In the genomic region with DNA sequence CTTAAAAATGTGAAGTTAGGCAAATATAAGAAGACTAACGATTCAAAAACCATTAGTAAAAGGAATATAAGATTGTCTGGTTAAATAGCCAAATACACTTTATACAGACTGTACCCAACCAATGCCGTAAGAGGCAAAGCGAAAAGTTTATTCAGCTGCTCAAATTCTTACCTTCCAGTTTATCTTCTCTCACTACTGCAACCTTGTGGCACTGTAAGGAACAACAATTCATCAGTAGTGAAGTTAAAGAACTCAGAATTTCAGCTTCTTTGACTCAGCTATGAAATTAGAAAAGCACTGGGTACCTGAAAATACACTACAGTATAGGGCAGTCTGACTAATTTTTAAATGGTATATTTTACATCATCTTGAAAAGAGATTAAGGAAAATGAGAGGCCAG, we compare ENCODE assay signal across 8 mouse cellular contexts. TPM values are rescaled to one million over a fixed set of nuclear protein-coding genes. Genes with fewer than 3 reads are reported as not detected.
A peak's percentile ranks its signal among the peaks of the same experiment; 100 is the strongest.
DNase-seq lines count a peak whose midpoint lies in the region; ATAC-seq and TF ChIP-seq lines count a peak whose summit lies in the region.

No protein-coding gene starts in this region.

- no peak overlapping the region for H3K4me2 ChIP-seq in kidney, postnatal 0 days (ENCODE audit: low read length)
- no peak overlapping the region for H3K4me2 ChIP-seq in kidney, embryonic 15.5 days

- peak; percentile 73 for TF ChIP-seq CTCF in kidney, postnatal 0 days (IDR thresholded peaks at IDR 0.05; ENCODE audit: low read depth)

- no peak for ATAC-seq in kidney, postnatal 0 days (replicated peaks; ENCODE audit: low FRiP score, low read depth)
- ATAC-seq in kidney, embryonic 15.5 days (replicated peaks; ENCODE audit: low FRiP score), result no peak

- peaks cover 18% of the 10 kb centered on the region for H3K36me3 ChIP-seq in kidney, postnatal 0 days (ENCODE audit: insufficient read depth, low read length)
- peaks cover 75% of the 10 kb centered on the region for H3K36me3 ChIP-seq in kidney, embryonic 15.5 days

- H3K27me3 ChIP-seq in kidney, postnatal 0 days (ENCODE audit: insufficient read depth, low read length), result no peaks in the 10 kb centered on the region
- H3K27me3 ChIP-seq in kidney, embryonic 15.5 days, result no peaks in the 10 kb centered on the region

- DNase-seq in kidney, postnatal 0 days (ENCODE audit: low spot score), result peak; percentile 82
- DNase-seq in urinary bladder, postnatal 14 days (ENCODE audit: low spot score), result peak; percentile 40
- no peak for DNase-seq in urinary bladder, adult 2 months (ENCODE audit: low spot score)
- peak; percentile 73 for DNase-seq in embryo, embryonic 10.5 days (ENCODE audit: low spot score)
- DNase-seq in thymus, postnatal 4 days, result peak; percentile 16
- DNase-seq in urinary bladder, postnatal 25 days (ENCODE audit: low spot score), result no peak
- DNase-seq in right cerebral cortex, postnatal 4 days, result no peak

- H3K4me1 ChIP-seq in kidney, postnatal 0 days (replicated peaks; ENCODE audit: insufficient read depth, low read length), result no peaks in the 10 kb centered on the region
- H3K4me1 ChIP-seq in kidney, embryonic 15.5 days, result no peaks in the 10 kb centered on the region

- no peak overlapping the region for H3K27ac ChIP-seq in kidney, postnatal 0 days
- H3K27ac ChIP-seq in kidney, embryonic 15.5 days, result no peak overlapping the region

- no peak overlapping the region for H3K4me3 ChIP-seq in kidney, postnatal 0 days (replicated peaks; ENCODE audit: low read depth, low read length)
- H3K4me3 ChIP-seq in kidney, embryonic 15.5 days (replicated peaks), result no peak overlapping the region

- no peaks in the 10 kb centered on the region for H3K9me3 ChIP-seq in kidney, postnatal 0 days (replicated peaks; ENCODE audit: low read length)
- H3K9me3 ChIP-seq in kidney, embryonic 15.5 days (replicated peaks), result no peaks in the 10 kb centered on the region

- H3K9ac ChIP-seq in kidney, postnatal 0 days (ENCODE audit: low read depth, low read length), result no peak overlapping the region
- H3K9ac ChIP-seq in kidney, embryonic 15.5 days, result no peak overlapping the region

- 54% methylated on average over 3 of the region's 3 CpGs for WGBS in kidney, postnatal 0 days
- 63% methylated on average over 3 of the region's 3 CpGs for WGBS in kidney, embryonic 15.5 days

RNA-seq across cellular contexts. Expression of a gene that starts 13.0 kb away (rescaled TPM):
- 34.8 and 42.1 TPM in 2 replicates for polyA plus RNA-seq in kidney, postnatal 0 days (2015; fragmentation: Nextera tagmentation; extraction: Ambion mirVana)
- polyA plus RNA-seq in kidney, embryonic 15.5 days (2015; fragmentation: Nextera tagmentation; extraction: Ambion mirVana), result 64.3 and 66.3 TPM in 2 replicates
- polyA plus RNA-seq in urinary bladder, adult 2 months (2012; rRNA removed), result 26.8 and 27.5 TPM in 2 replicates

RNA-seq across cellular contexts. Expression of a gene that starts 50.7 kb away (rescaled TPM):
- polyA plus RNA-seq in kidney, postnatal 0 days (2015; fragmentation: Nextera tagmentation; extraction: Ambion mirVana), result 19.7 and 20.1 TPM in 2 replicates
- polyA plus RNA-seq in kidney, embryonic 15.5 days (2015; fragmentation: Nextera tagmentation; extraction: Ambion mirVana), result 21.5 TPM in 2 replicates
- polyA plus RNA-seq in urinary bladder, adult 2 months (2012; rRNA removed), result 5.2 and 6.8 TPM in 2 replicates

Comparison
In these comparisons a context has a peak if more than half of its experiments do, and no peak if none do; other contexts are left out.
1. DNase-seq: peak in kidney, postnatal 0 days (single experiment), urinary bladder, postnatal 14 days (single experiment), embryo, embryonic 10.5 days (single experiment) and thymus, postnatal 4 days (single experiment); none in urinary bladder, adult 2 months (single experiment), urinary bladder, postnatal 25 days (single experiment) and right cerebral cortex, postnatal 4 days (single experiment).